Mouse (Mus musculus): Measurements from ENCODE around the gene Afmid. TPM values are rescaled to one million over a fixed set of nuclear protein-coding genes. Genes with fewer than 3 reads are reported as not detected.
A peak's percentile ranks its signal among the peaks of the same experiment; 100 is the strongest.

The Afmid gene
- total RNA-seq, 2 experiments from 2014 or later: 0.70 to 9.4 TPM

- no peak for ATAC-seq (replicated peaks; ENCODE audit: low FRiP score, low TSS enrichment, poor library complexity, severe bottlenecking)
Measured at GRCm38 (mm10) chr11:117843434-117843833, 17.7 kb downstream of the Afmid start.

GRCm38 (mm10) chr11:117844997-117845396, 19.3 kb downstream of the Afmid start:
- no peak for ATAC-seq (replicated peaks; ENCODE audit: low FRiP score, low TSS enrichment, poor library complexity, severe bottlenecking)

GRCm38 (mm10) chr11:117845651-117846050, 19.9 kb downstream of the Afmid start:
- ATAC-seq (replicated peaks; ENCODE audit: low FRiP score, low TSS enrichment, poor library complexity, severe bottlenecking): no peak

- ATAC-seq (replicated peaks; ENCODE audit: low FRiP score, low TSS enrichment, poor library complexity, severe bottlenecking): 0 out of 2 replicates have a peak, but pooled peaks have one; percentile 25
Measured at GRCm38 (mm10) chr11:117846640-117847039, 20.9 kb downstream of the Afmid start.

GRCm38 (mm10) chr11:117847593-117848215, 22.0 kb downstream of the Afmid start:
- ATAC-seq (replicated peaks; ENCODE audit: low FRiP score, low TSS enrichment, poor library complexity, severe bottlenecking): no peak

- ATAC-seq (replicated peaks; ENCODE audit: low FRiP score, low TSS enrichment, poor library complexity, severe bottlenecking): peak; percentile 25
Measured at GRCm38 (mm10) chr11:117848271-117848984, 22.7 kb downstream of the Afmid start.

GRCm38 (mm10) chr11:117848985-117849671, 23.4 kb downstream of the Afmid start, which contains the start of gene Birc5:
TSS of gene Birc5 (plus strand) at chr11:117849251.
- ATAC-seq (replicated peaks; ENCODE audit: low FRiP score, low TSS enrichment, poor library complexity, severe bottlenecking): peak; percentile 92

GRCm38 (mm10) chr11:117852875-117853274, 27.2 kb downstream of the Afmid start:
- no peak for ATAC-seq (replicated peaks; ENCODE audit: low FRiP score, low TSS enrichment, poor library complexity, severe bottlenecking)

GRCm38 (mm10) chr11:117854241-117854640, 28.5 kb downstream of the Afmid start:
- ATAC-seq (replicated peaks; ENCODE audit: low FRiP score, low TSS enrichment, poor library complexity, severe bottlenecking): no peak

GRCm38 (mm10) chr11:117855360-117855759, 29.6 kb downstream of the Afmid start:
- no peak for ATAC-seq (replicated peaks; ENCODE audit: low FRiP score, low TSS enrichment, poor library complexity, severe bottlenecking)

GRCm38 (mm10) chr11:117855975-117856374, 30.3 kb downstream of the Afmid start:
- ATAC-seq (replicated peaks; ENCODE audit: low FRiP score, low TSS enrichment, poor library complexity, severe bottlenecking): no peak

- ATAC-seq (replicated peaks; ENCODE audit: low FRiP score, low TSS enrichment, poor library complexity, severe bottlenecking): no peak
Measured at GRCm38 (mm10) chr11:117857462-117857861, 31.7 kb downstream of the Afmid start.

GRCm38 (mm10) chr11:117858392-117858791, 32.7 kb downstream of the Afmid start:
- no peak for ATAC-seq (replicated peaks; ENCODE audit: low FRiP score, low TSS enrichment, poor library complexity, severe bottlenecking)

GRCm38 (mm10) chr11:117860601-117861000, 34.9 kb downstream of the Afmid start, which contains the start of gene Tmem235:
TSS of gene Tmem235 (plus strand) at chr11:117860752.
- peak; percentile 25; the same call in 1 of the 2 replicates for ATAC-seq (replicated peaks; ENCODE audit: low FRiP score, low TSS enrichment, poor library complexity, severe bottlenecking)

GRCm38 (mm10) chr11:117863174-117863856, 37.6 kb downstream of the Afmid start:
- ATAC-seq (replicated peaks; ENCODE audit: low FRiP score, low TSS enrichment, poor library complexity, severe bottlenecking): no peak

- no peak for ATAC-seq (replicated peaks; ENCODE audit: low FRiP score, low TSS enrichment, poor library complexity, severe bottlenecking)
Measured at GRCm38 (mm10) chr11:117864805-117865204, 39.1 kb downstream of the Afmid start.

GRCm38 (mm10) chr11:117865988-117866387, 40.3 kb downstream of the Afmid start:
- no peak for ATAC-seq (replicated peaks; ENCODE audit: low FRiP score, low TSS enrichment, poor library complexity, severe bottlenecking)

- ATAC-seq (replicated peaks; ENCODE audit: low FRiP score, low TSS enrichment, poor library complexity, severe bottlenecking): peak; percentile 51
Measured at GRCm38 (mm10) chr11:117870688-117871365, 45.1 kb downstream of the Afmid start.

GRCm38 (mm10) chr11:117871376-117871775, 45.7 kb downstream of the Afmid start:
- no peak for ATAC-seq (replicated peaks; ENCODE audit: low FRiP score, low TSS enrichment, poor library complexity, severe bottlenecking)
